Mouse (Mus musculus): ENCODE measurements at regions not wholly inside any gene's neighbourhood (a gene's known extent, or its start where the extent isn't known, plus 50 kb on each side); places are given as distances from the start of the nearest gene placed in this dataset.

DNA sequence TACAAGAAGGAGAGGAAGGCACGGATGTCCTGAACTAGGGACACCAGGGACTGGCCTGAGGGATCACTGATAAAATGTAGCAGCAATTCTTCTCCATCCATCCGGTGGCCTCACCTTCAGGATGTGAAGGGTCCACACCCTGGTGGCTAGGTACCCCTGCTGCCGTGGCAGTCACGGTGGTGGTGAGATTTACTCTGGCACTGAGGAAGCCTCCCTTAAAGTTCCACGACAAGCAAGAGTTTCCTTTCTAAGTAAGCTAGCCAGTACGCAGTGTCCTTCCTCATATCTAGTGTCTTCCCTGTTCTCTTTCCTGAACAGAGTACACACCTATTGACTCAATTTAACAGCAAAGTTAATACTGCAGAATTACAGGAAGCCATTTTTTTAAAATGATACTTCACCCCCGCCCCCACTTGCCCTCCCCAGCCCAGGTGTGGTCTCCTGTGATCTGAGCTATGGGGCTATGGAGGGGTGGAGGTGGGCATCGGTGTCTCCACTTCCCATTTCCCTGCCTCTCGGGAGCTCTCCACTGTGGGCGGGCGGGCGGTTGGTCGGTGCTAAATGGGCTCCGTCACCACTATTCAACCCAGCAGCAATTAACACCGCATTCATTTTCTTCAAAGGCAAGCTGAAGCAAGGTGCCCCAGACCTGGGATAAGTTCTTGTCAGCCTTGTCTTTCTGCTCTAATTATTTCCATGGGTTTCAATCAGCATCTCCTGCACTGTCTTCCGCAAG is 201.2 kb upstream of the Klf14 start:
- DNase-seq (ENCODE audit: low read depth, low spot score) = no peak

DNA sequence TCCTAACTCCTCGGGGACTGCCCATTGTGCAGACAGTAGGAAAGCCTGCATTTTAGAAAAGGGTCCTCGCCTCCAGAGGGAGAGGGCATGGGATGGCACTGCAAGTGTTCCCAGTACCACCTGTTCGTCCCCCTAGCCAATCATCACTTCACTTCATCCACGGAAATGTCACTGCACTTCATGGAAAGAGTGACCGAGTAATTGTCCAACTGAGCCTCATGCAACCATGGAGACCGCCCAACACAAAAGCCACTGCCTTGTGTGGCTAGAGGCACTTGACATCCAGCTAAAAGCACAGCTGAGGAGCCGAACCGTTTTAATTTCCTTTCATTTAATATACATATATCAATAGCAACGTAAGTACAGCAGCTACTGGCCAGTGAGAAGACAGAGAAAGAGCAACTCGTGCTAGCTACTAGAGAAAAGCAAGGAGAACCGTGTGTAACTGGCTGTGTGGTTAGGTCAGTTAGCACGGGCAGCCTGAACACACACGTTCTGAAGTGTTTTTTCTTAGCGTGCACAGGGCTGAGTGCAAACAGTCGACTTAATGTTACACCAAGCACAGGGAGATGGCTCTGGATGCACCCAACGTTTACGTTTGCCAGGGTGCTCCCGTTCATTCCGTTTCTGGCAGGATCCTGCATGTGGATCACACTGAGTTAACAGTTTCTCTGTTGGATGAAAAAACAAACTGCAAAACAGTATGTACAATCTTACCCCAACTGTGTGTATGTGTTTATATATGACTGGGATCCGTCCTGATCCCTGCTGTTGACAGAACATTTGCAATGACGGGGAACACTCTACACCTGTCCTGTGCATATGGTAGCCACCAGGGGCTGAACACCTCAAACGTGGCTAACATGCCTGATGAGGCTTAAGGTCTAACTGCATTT is 202.8 kb upstream of the Klf14 start:
- no peak for DNase-seq (ENCODE audit: low read depth, low spot score)

DNA sequence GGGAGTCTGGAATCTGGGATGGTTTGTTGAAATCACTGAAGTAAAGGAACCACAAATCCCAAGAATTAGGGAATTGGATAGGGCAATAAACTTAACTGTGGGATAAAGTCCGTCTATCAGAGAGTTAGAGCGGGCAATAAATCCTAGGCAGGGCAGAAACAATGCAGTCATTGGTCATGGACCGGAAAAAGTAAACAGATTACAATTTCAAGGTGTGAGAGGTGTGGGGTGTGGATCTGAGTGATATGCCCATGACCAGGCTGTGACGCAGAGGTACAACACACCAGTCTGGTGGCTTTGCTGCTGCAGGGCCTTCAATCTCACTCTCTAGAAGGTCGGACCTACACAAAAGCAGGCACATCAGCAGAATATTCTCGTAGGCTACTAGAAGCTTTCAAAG is 206.1 kb upstream of the Klf14 start:
- no peak for DNase-seq (ENCODE audit: low read depth, low spot score)

DNA sequence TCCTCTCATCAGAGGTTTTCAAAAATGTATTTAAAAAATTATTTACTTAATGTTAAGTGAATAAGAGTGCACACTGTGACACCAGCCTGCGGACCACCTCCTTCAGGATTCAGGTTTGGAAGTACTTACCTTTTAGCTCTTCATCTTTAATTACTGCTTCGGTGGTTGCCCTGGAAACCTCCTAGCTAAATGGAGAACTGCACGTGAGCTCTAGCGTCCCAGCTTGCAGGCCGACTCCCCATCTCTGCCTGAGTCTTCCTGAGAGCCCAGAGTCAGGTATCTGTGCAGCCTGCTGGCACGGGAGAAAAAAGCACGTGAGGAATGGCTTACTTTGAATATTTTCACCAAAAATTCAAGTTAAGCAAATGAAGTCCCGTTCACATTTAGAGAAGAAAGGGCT is 207.5 kb upstream of the Klf14 start:
- no peak for DNase-seq (ENCODE audit: low read depth, low spot score)

DNA sequence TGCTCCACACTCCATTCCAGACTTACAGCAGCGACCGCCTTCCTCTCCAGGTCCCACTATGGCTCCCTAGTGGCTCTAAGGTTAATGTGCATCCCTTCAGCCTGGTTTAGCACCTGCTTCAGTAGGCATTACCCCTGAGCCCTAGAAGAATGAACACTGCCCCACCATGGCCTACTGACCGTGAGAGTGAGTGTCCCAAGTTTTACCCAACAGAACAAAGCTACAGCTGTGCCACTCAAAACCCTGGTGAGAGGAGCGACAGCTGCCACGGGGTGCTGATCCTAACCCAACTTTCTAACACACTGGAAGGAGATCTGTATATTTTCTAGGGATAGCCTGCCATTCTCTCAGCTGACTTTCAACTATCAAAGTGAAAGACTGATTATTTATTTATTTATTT is 208.9 kb upstream of the Klf14 start:
- no peak for DNase-seq (ENCODE audit: low read depth, low spot score)

DNA sequence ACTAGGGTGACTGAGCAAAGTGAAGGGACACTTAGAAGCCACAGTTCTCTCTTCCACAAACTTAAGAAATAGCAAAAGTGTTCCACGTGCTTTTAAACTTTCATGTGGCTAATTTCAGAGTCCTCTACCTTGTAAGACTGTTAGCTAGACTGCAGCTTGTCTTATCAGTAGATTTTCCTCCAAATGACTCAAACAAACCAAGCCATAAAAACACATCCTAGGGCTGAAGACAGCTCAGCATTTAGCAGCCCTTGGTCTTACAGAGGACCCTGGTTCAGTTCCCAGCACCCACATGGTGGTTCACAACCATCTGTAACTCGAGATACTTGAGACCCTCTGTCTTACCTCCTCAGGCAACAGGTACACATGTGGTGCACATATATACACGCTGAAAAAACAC is 209.9 kb upstream of the Klf14 start:
- no peak for DNase-seq (ENCODE audit: low read depth, low spot score)

DNA sequence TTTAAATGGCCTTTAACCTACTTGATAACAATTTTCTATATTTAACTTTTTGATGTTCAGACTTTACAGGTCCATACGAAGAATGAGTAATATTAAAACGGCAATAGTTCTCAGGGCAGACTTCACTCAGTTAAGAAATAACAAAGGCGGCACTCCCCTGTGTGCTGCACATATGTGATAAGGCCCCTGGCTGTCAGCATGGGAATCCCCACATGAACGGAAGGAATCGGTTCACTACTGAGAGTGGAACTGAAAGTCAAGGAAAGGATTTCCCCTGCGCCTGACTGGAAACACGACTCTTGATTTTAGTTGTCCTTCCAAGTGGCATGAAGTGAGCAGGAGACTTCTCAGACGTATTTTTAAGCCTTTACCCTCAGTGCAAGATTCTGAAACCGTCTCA is 210.5 kb upstream of the Klf14 start:
- no peak for DNase-seq (ENCODE audit: low read depth, low spot score)

DNA sequence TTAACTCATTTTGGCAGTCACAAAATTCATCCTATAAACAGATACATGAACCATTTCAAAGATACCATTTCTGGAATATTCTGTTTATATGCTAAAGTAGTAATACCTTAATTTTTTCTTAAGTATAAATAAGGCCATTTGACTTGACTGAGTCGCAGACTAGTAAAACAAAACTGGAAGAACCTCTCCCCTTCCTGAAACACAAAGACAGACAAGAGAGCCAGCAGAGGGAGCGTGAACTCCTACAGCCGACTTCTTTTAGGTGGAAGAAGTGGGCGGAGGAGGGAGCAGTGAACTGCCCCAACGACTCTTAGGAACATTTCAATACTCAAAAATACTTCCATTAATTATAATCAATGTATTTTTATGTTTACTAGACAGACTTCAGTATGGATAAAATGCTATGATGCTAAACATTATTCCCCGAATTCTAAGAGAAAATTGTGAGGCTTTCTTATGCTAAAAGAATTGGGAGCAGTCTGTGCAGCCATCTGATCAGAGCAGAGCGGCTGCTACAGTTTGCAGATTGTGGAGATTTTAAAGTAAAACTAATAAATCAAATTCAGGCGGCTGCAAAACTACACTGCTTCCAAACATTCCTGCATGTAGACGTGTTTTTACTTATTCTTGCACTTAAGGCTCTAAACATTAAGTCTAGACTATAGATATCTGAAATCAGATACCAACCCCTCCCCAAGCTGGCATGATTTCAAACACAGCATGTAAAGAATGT is 211.2 kb upstream of the Klf14 start:
- no peak for DNase-seq (ENCODE audit: low read depth, low spot score)

DNA sequence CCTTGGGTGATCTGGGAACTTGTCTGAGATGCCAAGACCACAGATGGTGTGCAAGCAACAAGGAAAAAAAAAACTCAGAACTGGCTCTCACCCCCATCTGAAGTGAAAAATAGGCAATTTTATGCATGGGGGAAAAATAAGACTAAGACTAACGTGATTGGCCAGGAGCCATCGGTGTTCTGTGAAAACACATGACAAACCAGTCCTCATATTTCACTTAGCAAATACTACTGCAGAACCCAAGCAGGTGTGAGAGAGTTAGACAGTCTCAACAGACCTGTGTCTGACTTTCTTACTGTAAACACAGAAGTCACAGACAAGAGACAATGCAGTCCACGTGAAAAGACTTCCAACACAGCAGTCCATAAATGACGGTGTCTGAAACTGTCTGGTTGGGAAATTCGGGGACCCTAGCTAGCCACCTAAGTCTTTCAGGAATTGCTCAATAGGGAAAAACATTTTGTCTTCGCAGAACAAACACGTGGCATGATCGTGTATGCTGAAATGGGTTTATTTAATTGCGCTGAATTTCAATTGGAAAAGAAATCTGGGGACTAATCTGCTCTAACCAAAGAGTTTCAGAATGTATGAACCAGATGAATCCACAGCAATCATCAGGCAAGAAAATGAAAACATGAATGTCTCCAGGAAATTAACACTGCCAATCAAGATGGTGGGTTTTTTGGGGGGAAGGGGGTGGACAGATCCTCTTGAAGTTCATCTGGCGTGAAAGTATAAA is 213.1 kb upstream of the Klf14 start:
- DNase-seq (ENCODE audit: low read depth, low spot score) = no peak

DNA sequence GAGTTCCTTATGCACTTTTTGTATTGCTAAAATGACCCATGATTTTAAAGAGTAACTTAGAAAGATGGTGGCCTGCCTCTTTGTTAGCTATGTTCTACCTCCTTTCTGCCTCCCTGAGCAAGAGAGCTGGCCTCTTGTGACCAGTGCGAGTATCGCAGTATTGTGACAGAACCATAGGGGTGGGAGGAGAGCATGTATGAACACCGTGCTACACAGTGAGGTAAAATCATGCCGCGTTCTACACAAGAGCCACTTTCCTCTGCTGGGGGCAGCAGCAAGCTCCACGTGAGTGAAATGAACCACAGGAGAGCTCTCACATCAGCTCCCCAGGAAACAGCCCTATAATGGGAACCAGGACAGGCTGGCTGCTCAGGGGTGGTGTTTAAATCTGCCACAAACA is 216.9 kb upstream of the Klf14 start:
- no peak for DNase-seq (ENCODE audit: low read depth, low spot score)

DNA sequence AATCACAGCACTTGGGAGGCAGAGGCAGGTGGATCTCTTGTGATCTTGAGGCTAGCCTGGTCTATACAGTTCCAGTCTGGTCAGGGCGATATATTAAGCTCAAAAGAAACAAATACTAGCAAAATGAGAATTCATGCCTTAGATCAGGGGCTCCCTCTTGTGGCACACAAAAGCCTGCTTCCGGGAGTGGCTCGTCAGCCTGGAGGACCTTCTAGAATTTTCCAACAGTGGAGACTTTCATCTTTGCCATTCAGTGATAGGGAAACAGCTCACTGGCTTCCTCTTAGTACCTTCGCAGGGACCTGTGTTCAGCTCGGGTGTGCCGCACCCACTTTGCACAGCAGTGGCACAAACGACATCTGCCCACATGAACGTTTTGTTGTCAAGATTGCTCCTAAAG is 217.5 kb upstream of the Klf14 start:
- DNase-seq (ENCODE audit: low read depth, low spot score) = no peak

DNA sequence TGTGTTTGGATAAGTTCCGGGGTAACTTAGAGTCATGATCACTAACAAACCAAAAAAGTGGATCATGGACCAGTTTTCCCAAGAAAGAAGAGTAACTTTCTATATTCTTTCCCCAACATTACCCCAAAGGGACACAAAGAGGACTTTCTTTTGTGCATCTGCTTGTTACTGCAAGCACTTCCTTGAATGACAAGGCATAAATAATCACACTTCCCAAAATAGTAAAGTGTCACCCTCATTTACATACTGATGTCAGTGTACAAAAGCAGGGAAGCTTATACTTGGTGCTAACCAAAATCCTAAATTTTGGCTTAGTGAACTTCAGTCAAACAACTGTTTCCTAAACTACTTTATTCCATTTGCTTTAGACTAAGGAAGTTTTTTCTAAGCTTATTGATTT is 218.0 kb upstream of the Klf14 start:
- no peak for DNase-seq (ENCODE audit: low read depth, low spot score)

DNA sequence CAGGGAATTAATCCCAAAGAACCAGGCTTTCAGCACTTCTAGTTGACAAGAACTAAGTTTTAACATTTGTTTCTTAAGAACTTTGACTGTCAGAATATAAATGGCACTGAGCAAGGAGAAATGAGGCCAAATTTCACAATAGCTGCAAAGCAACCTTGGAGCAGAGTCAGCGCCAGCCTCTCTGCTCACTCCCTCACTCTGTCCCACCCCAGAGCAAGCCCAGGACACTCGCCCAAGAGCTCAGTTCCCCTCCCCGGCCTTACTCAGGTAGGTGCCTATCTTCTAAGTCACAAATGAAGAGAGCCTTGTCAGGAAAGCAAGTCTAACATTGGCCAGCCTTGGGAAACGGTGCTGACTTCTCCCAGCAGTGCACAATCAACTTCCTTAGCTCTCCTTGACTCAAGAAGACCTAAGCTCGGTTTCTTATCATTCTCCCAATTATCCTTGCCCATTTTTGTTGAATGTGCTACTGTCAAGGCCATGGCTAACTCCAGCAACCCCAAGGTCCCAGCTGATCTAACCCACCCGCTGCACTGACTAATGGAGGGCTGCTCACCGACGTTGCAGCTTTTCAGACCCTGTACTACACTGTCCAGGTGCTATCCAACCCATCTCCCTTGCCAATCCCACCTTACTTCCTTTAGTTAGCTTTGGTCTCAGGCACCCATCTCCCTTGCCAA is 219.5 kb upstream of the Klf14 start:
- DNase-seq (ENCODE audit: low read depth, low spot score) = no peak

DNA sequence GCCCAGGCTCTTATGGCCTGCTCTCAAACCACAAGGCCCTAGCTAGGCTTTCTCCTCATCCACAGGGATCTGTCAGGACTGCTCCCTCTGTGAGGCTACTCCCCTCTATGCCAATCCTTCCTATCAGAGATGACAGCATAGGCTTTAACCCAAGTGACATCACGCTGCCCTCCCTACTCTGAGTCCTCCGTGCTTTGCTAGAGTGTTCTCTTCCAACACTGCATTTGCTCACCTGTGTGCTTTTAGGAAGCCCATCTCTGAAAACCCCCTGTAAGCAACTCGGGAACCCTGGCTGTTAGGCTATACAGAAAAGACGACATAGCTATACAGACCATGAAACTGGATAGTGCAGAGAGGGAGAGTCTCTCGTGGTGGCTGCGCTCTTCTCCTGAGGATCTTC is 216.3 kb upstream of the Mkln1 start:
- DNase-seq (ENCODE audit: low read depth, low spot score) = no peak

DNA sequence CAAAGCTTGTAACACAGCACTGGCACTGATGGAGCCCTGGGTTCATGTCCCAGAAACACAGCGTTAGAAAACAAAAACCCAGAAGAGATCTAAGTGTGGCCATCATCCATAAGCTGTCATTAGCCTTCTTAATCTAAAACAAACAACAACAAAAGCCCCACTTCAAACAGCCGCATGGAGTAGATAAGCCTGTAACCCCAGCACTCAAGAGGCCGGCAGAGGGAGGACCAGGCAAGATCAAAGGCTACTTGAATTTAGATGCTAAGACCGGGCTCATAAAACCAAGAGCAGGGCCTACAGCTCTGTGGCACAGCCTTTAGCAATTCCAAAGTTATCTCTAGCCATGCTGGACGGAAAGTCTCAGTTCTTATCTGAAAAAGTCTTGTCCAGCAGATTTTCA is 215.4 kb upstream of the Mkln1 start:
- DNase-seq (ENCODE audit: low read depth, low spot score) = no peak

DNA sequence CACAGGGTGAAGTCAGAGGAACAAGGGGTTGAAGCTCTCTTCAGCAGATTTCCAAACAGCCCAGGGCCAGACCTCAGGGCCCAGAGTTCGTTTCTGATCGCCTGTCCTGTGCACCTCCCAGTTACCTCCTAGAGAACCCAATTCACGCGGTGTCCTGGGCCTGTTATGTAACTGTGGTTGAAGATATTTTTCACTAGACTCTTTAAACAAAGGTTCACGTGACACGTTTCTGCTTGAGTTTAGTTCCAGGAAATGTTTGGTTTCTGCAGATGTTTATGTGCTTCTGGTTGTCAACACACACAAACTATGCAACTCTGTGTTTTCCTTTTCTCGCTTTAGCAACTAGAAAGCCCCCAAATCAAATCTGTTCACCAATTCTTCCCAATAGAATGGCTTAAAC is 214.0 kb upstream of the Mkln1 start:
- no peak for DNase-seq (ENCODE audit: low read depth, low spot score)

DNA sequence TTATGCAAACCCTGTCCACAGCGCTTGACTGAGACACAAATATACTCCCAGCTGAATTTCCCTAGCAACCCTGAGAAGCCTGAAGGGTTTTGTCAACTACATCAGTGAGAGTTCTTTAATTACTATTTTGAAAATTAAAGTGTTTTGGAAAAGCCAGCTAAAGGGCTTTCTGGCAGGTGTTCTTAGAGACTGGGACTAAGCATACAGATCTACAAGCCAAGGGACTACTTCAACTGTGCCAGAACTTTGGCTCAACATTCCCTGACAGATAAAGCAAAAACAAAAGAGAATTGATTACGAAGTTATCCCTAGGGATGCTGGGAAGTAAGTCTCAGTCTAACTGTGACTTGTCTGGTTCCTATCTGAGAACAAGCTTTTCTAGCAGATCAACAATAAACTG is 213.4 kb upstream of the Mkln1 start:
- no peak for DNase-seq (ENCODE audit: low read depth, low spot score)

DNA sequence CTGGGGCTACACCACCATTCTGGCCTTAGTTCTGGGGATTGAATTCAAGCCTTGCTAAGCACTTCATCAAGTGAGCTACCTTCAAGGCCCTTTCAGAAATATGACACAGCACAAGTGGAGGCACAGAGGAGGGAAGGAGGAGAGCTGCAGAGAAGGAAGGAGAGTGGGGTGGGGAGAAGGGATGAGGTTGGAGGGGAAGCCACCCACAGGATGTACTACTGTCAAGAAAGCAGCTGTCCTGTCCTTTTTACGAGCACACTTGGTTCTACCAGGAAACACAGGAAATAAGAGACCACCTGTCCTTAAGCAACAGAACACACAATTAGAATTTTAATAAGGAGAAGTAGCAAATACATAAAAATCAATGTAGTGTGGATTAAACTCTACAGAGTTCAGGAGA is 210.5 kb upstream of the Mkln1 start:
- DNase-seq (ENCODE audit: low read depth, low spot score) = no peak

DNA sequence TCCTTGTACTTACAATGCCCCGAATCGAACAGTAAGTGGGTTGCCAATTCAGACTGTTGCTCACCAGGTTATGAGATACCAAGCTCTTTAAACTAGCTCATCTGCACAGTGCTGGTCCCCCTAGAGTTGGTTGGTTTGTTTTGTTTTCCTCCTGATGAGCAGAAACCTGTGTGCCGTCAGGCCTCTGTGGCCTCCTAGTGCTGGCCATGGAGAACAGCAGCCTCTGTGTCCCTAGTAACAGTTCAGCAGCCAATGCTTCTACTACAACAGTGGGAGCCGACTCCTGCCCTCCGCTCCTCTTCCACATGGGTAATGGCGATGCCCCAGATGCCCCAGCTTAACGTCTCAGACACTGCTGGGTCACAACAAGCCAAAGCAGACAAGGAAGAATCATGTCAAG is 209.5 kb upstream of the Mkln1 start:
- DNase-seq (ENCODE audit: low read depth, low spot score) = no peak

DNA sequence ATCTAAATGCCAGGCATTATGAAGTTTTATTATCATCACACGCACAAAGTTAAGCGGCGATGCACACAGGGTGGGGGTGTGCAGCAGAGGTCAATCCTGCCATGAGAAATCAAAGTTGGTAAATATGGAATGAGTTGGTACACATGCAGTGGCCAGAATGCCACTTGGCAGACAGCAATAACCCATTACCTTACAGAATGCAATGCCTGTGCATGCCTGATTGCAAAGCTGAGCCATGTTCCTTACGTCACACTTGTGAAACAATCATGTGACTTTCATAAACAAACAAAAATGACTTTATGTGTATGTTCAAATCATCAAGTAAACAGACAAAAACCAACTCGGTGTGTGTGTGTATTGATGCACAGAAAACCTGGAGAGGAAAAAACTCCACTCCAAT is 208.5 kb upstream of the Mkln1 start:
- no peak for DNase-seq (ENCODE audit: low read depth, low spot score)

DNA sequence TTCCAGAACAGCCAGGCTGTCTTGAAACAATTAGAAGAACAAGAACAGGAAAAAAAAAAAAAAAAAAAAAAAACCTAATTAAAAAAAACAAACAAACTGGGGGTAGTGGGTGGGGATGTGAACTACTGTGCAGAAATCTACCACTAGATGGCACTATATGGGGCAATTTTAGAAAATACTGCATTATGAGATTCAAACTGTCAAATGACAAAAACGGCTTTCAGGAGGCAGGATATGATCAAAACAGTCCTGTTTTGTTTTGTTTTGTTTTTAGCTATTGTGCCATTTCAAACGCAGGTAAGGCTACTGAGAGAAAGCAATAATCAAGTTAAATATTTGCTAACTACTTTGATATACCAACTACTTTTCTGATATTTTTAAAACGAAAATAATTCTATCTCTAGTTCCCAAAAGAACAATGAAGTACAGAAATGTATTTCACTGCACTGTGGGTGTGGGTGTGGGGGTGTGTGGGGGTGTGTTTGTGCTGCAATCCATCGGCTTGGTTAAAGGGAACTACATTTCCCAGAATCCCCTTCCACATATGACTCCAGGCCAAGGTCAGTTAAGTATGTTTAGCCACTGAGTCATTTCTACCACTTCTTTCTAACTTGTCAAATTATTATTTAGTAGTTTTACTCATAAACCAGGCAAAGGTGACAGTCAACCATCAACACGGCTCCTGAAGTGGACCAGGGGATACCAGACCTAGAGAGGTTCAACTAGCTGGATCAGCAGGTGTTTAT is 207.7 kb upstream of the Mkln1 start:
- DNase-seq (ENCODE audit: low read depth, low spot score) = no peak
